Mouse (Mus musculus) olfactory bulb, adult 2 months (tissue): ENCODE measurements around the gene Klhdc7b.

Experiments
- CTCF ChIP-seq: fragments of 200-500 bp; IDR thresholded peaks from 2 replicates; pipeline ENCODE4 v1.5.1; 2012; ENCODE audit warnings: low read depth, mild to moderate bottlenecking, low read length, moderate library complexity; ENCODE audit not compliant: insufficient read depth
- POLR2A ChIP-seq: fragments of 200-500 bp; IDR thresholded peaks from 2 replicates; pipeline ENCODE4 v1.6.1; 2012; ENCODE audit warnings: mild to moderate bottlenecking, low read depth, low read length, moderate library complexity; ENCODE audit not compliant: insufficient read depth

GRCm38 (mm10) chr15:89421938-89422337 lies 37.2 kb downstream of the Klhdc7b start:
- TF ChIP-seq CTCF (no peak), POLR2A (no peak)
